Mouse (Mus musculus) hindbrain, embryonic 10.5 days (tissue): Measurements from ENCODE around the gene Ppl. TPM values are rescaled to one million over a fixed set of nuclear protein-coding genes. Genes with fewer than 3 reads are reported as not detected.

Experiments used
- DNase-seq: peaks from one replicate; pipeline ENCODE4 v3.0.0-alpha.2; 2017; ENCODE audit warnings: low spot score
- H3K27ac ChIP-seq: fragments of 300-500 bp; sonication (generic); 2 replicates; pipeline ENCODE4 v1.5.1; 2016; ENCODE audit warnings: mild to moderate bottlenecking, moderate library complexity
- H3K27me3 ChIP-seq: fragments of 300-500 bp; sonication (generic); 2 replicates; pipeline ENCODE4 v1.6.1; 2016; ENCODE audit warnings: mild to moderate bottlenecking; ENCODE audit not compliant: poor library complexity, insufficient read depth, severe bottlenecking
- H3K36me3 ChIP-seq: fragments of 300-500 bp; sonication (generic); 2 replicates; pipeline ENCODE4 v1.6.1; 2016; ENCODE audit warnings: mild to moderate bottlenecking, moderate library complexity
- H3K4me1 ChIP-seq: fragments of 300-500 bp; sonication (generic); replicated peaks from 2 replicates; pipeline ENCODE4 v1.6.1; 2016; ENCODE audit warnings: mild to moderate bottlenecking
- H3K4me3 ChIP-seq: fragments of 300-500 bp; sonication (generic); 2 replicates; pipeline ENCODE4 v1.5.1; 2016; ENCODE audit warnings: mild to moderate bottlenecking, moderate library complexity
- H3K9me3 ChIP-seq: fragments of 300-500 bp; sonication (generic); 2 replicates; pipeline ENCODE4 v1.6.1; 2016; ENCODE audit warnings: mild to moderate bottlenecking, moderate library complexity
- WGBS: fragments of 180-500 bp; shearing (Covaris S2); methylation state at CpG from one replicate; pipeline ENCODE4 v1.1.7; 2016; 5-methylcytosine and 5-hydroxymethylcytosine counted together
- polyA plus RNA-seq: library from polyadenylated mRNA; unstranded; fragments of >200 nt; fragmentation: Nextera tagmentation; extraction: Ambion mirVana; gene quantifications from 2 replicates; pipeline ENCODE4 v1.2.1, GENCODE M21; 2016

The Ppl gene
- polyA plus RNA-seq, 1 experiment from 2014 or later: 1.4 TPM

DNA sequence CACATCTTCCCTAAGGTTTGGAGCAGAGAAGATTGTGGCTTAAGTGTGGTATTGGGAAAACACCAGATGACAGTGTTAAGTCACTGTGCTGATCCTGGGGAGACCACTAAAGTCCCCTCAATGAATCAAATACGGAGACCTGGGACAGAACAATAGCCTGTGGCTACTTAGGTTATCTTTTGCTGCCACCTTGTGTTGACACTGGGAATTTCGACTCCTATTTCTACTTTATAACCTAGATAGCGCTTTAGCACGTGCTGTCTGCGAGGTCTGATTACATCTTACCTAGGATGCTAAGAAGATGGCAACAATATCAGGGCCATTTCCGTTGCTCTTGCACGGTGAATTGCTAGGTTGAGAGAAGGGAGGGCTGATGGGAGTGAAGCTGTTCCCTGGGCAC is 13.3 kb upstream of the Ppl start:
- peak overlapping the region; percentile 51; the same call in 1 of the 2 replicates for H3K4me3 ChIP-seq
- peaks cover 38% of the 10 kb centered on the region for H3K27me3 ChIP-seq
- H3K9me3 ChIP-seq: no peaks in the 10 kb centered on the region
- WGBS: 0% methylated on average over 7 of the region's 7 CpGs
- no peak overlapping the region for H3K27ac ChIP-seq
- DNase-seq: peak; percentile 75
- no peaks in the 10 kb centered on the region for H3K36me3 ChIP-seq
- H3K4me1 ChIP-seq: peaks cover 22% of the 10 kb centered on the region

DNA sequence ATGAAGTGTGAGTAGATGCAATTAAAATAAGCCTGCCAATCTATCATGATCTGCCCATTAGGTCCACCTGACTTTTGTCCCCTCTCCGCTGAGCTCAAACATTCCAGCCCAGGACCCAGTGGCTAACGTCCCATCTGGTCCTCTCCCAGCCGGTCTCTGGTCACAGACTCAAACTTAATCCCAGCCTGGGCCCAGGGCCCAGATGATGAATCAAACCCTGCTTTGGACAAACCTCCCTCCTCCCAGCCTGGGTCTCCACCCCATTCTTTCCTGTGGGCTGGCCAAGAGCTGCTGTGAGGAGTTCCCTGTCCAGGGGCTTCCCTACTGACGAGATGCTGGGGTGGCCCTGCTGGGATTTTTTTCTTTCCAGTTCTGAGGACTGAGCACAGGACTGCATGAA is 7.5 kb upstream of the Ppl start:
- peaks cover 24% of the 10 kb centered on the region for H3K4me1 ChIP-seq
- 51% methylated on average over 4 of the region's 4 CpGs for WGBS
- H3K9me3 ChIP-seq: no peaks in the 10 kb centered on the region
- no peaks in the 10 kb centered on the region for H3K36me3 ChIP-seq
- H3K27ac ChIP-seq: no peak overlapping the region
- H3K4me3 ChIP-seq: no peak overlapping the region
- no peak for DNase-seq
- H3K27me3 ChIP-seq: peaks cover 17% of the 10 kb centered on the region

DNA sequence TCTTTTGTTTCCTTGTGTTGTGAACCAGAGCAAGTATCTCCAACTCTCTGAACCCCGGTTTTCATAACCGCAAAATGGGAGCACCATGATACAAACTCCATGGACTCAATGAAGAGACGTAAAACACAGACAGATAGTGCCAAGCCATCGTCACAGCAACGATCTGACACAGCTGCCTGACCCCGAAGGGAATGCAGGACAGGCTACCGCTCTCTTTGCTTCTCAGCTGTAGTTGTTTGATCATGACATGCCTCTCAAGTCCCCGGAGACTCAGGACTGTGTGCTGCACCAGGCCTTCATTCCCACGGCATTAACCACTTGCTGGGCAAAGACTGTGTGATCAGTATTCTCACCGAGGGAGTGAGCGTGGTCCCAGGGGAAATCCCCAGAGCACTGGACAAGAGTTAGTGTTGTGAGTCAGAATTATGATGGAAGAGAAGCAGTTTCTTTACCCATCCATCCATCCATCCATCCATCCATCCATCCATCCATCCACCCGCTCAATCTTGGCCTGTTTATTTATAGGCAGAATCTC is 4.9 kb upstream of the Ppl start:
- DNase-seq: no peak

DNA sequence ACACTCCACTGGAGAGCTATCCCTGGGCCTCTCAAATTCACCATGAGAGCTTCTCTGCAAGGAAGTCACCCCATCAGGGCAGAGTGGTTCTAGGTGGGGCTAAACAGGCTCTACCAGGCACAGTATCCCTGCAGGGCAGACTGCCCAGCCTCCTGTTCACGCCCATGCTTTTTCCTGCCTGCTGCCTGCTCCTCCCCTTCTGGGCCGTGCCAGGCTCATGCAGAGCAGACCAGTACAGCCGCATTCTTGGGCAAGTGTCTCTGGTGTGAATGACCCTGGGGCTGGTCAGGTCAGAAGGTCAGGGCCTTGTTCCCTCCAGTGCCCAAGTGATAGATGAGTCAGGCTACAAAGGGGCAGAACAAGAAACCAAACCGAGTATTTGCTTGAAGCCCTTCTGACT is 4.3 kb upstream of the Ppl start:
- DNase-seq: peak; percentile 33
- Histone ChIP-seq H3K4me1 (peaks cover 38% of the 10 kb centered on the region), H3K27me3 (peaks cover 48% of the 10 kb centered on the region), H3K27ac (0 out of 2 replicates have a peak overlapping the region, but pooled peaks have one; percentile 5), H3K9me3 (no peaks in the 10 kb centered on the region), H3K36me3 (no peaks in the 10 kb centered on the region), H3K4me3 (no peak overlapping the region)
- WGBS: 9% methylated on average over 4 of the region's 4 CpGs

More for the DNA sequence above, 4.9 kb upstream of the Ppl start:
- Histone ChIP-seq H3K4me1 (peaks cover 33% of the 10 kb centered on the region), H3K27ac (no peak overlapping the region), H3K27me3 (peaks cover 43% of the 10 kb centered on the region), H3K9me3 (no peaks in the 10 kb centered on the region), H3K36me3 (no peaks in the 10 kb centered on the region), H3K4me3 (no peak overlapping the region)
- 58% methylated on average over 12 of the region's 12 CpGs for WGBS

DNA sequence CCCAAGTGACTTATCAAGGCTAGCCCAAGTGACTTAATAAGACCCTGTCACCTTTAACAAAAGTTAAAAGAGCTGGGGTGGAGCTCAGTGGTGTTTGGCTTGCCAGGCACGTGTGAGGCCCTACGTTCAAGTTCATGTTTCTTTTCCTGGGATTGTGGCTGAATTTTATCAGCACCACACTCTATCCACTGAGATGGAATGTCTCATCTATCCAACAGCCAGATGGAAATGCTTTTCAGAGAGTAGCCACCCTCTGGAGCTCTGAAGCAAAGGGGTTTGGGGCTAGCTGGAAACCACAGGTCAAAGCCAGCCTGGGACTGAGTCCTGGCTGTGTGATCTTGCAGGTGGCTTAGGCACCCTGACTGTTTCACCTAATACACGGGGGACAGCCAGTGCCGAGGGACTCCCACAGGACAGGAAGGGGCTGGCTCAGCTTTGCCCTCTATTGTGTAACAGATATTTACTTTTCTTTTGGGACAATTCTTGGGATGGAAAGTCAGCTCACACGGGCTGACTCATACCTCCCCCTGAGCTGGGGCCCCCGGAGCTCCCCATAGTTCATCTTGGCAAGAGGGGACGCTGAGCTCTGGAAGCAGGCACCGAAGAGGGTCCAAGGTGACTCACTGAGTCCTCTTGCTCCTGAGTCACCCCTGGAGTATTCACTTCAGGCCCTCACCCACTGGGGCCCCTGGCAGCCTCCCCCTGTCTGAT is 3.5 kb upstream of the Ppl start:
- WGBS: 79% methylated on average over 8 of the region's 8 CpGs
- H3K27ac ChIP-seq: no peak overlapping the region
- no peak overlapping the region for H3K4me3 ChIP-seq
- H3K9me3 ChIP-seq: no peaks in the 10 kb centered on the region
- no peaks in the 10 kb centered on the region for H3K36me3 ChIP-seq
- peaks cover 56% of the 10 kb centered on the region for H3K27me3 ChIP-seq
- DNase-seq: no peak
- peaks cover 42% of the 10 kb centered on the region for H3K4me1 ChIP-seq

DNA sequence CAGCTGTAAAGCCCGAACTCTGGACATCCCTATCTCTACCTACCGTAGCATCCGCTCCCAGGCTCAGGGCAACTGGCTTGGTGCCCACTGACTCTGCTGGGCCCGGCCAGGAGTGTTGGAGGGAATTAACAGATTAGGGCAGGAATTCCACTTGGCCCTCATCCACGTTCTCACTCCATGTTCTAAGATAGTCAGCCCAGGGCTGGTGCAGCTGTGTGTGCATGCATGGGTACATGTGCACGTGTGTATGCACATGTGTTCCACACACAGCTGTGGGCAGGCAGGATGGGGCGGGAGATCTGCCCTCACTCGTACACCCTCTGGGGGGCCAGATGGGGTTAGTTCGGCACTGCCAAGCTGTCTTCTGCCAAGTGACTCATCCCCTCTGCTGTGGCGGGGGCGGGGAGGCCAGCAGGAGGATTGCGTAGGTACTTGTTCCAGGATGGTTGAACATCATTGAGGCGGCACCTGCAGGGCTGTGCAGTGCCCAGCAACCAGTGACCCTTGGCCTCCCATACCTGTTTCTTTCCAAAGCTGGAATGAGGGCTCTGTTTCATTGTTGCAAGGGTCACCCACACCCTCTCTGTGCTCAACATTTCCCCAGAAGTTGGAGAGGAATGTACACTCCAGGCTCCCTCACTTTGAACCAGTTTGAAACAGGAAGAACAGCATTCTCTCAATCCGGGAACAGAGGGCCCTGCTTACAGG is 2.6 kb upstream of the Ppl start:
- H3K36me3 ChIP-seq: no peaks in the 10 kb centered on the region
- H3K4me1 ChIP-seq: peaks cover 41% of the 10 kb centered on the region
- H3K9me3 ChIP-seq: no peaks in the 10 kb centered on the region
- no peak for DNase-seq
- no peak overlapping the region for H3K27ac ChIP-seq
- H3K4me3 ChIP-seq: no peak overlapping the region
- WGBS: 83% methylated on average over 14 of the region's 14 CpGs
- H3K27me3 ChIP-seq: peaks cover 66% of the 10 kb centered on the region

DNA sequence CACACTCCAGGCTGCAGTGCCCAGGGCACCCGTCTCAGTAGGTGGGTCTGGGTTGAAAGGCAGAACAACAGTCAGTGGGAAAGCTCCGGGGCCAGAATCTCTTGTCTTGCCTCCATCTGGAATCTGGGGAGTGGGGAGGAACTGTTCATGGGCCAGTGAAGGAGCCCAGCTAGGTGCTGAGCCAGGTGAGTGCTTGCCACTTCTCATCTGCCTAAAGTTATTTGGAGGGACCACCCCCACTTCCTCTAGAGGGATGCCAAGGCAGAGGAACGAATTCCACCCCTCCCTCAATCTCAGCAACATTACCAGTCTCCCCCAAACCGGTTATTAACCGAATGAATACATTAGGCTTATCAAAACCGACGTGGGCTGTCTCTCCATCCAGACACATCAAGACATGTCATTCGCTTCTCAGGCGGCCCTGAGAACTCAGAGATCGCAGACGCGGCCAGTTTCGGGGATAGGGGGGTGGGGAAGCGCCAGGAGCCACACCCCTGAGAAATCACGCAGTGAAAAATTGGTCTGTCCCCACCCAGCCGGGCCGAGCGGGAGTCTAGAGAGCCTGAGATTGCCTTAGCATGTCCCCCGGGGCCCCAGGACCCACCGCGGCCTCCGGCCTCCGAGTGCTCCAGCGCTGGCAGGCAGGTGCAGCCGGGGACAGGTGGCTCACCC is 834 bp downstream of the Ppl start:
- peaks cover 29% of the 10 kb centered on the region for H3K4me1 ChIP-seq
- DNase-seq: no peak
- peaks cover 88% of the 10 kb centered on the region for H3K27me3 ChIP-seq
- 4% methylated on average over 25 of the region's 25 CpGs for WGBS
- no peaks in the 10 kb centered on the region for H3K9me3 ChIP-seq
- H3K4me3 ChIP-seq: peak overlapping the region; percentile 51
- H3K27ac ChIP-seq: no peak overlapping the region
- H3K36me3 ChIP-seq: no peaks in the 10 kb centered on the region

DNA sequence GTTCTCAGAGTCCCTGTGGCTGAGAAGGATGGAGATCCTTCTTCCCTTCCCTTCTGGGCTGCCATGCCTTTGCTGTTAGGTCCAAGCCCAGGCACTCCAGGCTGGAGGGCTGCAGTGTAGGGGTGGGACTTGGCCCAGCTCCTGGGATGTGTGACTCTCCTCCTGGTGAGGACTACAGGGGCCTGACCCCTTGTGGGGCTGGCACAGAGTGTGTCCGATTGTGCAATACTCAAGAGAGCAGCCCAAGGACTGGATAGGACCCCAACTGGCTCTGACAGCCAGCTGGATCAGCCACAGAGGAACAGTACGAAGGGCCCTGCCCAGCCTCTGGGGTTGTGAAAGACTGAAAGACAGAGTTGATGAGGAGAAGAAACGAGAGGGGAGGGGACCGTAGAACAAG is 1.5 kb downstream of the Ppl start:
- H3K4me1 ChIP-seq: peaks cover 22% of the 10 kb centered on the region; the same call in 1 of the 2 replicates
- peaks cover 82% of the 10 kb centered on the region for H3K27me3 ChIP-seq
- WGBS: 15% methylated on average over 4 of the region's 4 CpGs
- no peak overlapping the region for H3K27ac ChIP-seq
- no peak for DNase-seq
- H3K9me3 ChIP-seq: no peaks in the 10 kb centered on the region
- no peaks in the 10 kb centered on the region for H3K36me3 ChIP-seq
- H3K4me3 ChIP-seq: no peak overlapping the region

DNA sequence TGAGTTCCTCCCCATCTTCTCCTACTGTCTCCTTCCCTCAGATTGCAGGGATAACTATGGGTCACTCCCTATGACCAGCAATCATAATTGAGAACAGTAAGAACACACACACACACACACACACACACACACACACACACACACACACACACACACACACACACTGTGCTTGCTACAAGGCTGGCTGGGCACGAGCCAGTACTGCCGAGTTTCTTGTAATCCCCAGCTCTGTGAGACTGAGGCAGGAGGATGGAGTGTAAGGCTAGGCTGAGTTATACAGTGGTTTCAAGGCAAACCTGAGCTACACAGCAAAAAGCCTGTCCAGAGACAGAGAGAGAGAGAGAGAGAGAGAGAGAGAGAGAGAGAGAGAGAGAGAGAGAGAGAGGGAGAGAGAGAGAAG is 2.0 kb downstream of the Ppl start:
- Histone ChIP-seq H3K4me1 (peaks cover 21% of the 10 kb centered on the region; the same call in 1 of the 2 replicates), H3K4me3 (no peak overlapping the region), H3K27me3 (peaks cover 77% of the 10 kb centered on the region), H3K36me3 (no peaks in the 10 kb centered on the region), H3K27ac (no peak overlapping the region), H3K9me3 (no peaks in the 10 kb centered on the region)
- no peak for DNase-seq
- WGBS: 53% methylated on average over 2 of the region's 2 CpGs

DNA sequence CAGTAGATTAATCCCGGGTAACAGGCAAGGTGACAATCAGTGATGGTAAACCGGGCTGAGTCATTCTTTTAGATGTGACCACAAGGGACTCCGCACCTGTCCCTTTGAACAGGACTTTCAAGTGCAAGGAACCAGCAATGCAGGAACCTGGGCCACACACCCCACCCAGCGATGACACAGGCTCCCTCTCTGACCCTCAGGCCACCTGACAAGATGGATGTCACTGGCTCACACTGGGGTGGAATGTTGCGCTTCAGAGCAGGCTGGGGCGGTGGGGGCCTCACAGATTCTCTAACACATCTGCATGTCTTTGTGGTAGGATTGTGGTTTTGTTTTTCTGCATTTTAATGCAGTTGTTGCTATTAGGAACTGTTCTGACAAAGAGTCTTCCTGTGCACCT is 8.7 kb downstream of the Ppl start:
- H3K27me3 ChIP-seq: peaks cover 23% of the 10 kb centered on the region
- no peaks in the 10 kb centered on the region for H3K9me3 ChIP-seq
- no peaks in the 10 kb centered on the region for H3K36me3 ChIP-seq
- H3K4me1 ChIP-seq: peaks cover 12% of the 10 kb centered on the region
- H3K27ac ChIP-seq: no peak overlapping the region
- WGBS: 71% methylated on average over 6 of the region's 6 CpGs
- no peak for DNase-seq
- no peak overlapping the region for H3K4me3 ChIP-seq

DNA sequence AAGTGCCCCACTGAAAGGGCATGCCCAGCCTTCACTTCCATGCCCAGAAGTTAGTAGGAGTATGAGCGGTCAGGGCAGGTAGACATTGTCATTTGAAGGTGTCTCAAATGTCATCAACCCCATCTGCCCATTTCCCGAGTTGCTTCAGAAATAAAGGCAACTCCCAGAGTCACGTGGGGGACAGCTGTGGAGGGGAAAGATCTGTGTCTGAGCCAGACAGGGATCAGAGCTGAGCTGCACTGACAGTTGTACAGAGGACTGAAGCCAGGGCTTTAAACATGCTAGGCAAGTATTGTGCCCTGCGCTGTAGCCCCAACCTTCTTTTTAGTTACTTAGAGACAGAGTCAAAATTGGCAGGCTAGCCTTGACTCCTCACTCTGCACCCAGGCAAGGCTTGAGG is 12.4 kb downstream of the Ppl start:
- 83% methylated on average over 4 of the region's 4 CpGs for WGBS
- no peaks in the 10 kb centered on the region for H3K36me3 ChIP-seq
- H3K4me1 ChIP-seq: peaks cover 12% of the 10 kb centered on the region
- no peaks in the 10 kb centered on the region for H3K9me3 ChIP-seq
- H3K4me3 ChIP-seq: no peak overlapping the region
- no peak overlapping the region for H3K27ac ChIP-seq
- DNase-seq: no peak
- H3K27me3 ChIP-seq: peaks cover 12% of the 10 kb centered on the region

DNA sequence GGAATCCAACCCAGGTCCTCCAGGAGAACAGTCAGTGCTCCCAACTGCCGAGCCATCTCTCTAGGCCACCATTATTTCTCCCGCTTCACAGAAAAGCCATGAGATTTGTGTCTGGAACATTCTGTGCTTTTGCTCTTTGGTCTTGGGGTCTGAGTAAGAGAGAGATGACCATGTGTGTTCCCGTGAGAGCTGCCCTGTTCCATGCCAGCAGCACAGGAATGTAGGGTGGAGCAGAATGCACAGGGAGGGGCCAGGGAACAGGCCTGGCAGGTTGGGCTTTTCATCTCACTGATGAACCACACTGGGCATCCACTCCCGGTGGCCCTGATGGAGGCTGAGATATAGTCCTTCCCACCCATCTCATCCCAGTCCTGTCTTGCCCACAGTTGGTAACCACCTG is 12.8 kb downstream of the Ppl start:
- DNase-seq: no peak
- H3K27me3 ChIP-seq: peaks cover 12% of the 10 kb centered on the region
- no peaks in the 10 kb centered on the region for H3K9me3 ChIP-seq
- H3K4me3 ChIP-seq: no peak overlapping the region
- WGBS: 75% methylated on average over 4 of the region's 4 CpGs
- no peak overlapping the region for H3K27ac ChIP-seq
- H3K36me3 ChIP-seq: no peaks in the 10 kb centered on the region
- peaks cover 12% of the 10 kb centered on the region for H3K4me1 ChIP-seq

DNA sequence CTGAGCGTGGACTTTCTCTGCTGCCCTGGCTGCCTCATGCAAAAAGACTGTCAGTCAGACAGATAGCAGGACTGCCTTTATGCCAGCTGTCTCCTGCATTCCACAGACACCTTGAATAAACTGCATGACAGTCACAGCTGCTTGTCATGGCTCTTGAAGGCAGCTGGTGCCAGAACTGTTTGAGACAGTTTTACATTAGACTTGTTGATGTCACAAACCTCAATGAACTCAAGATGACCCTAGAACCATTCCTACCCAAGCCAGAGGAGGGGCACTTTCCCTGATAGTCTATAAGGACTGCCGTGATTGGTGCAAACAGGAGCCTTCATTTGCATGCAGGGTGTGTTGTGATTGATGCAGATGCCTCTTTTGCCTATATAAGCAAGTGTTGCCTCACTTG is 18.6 kb downstream of the Ppl start:
- no peak overlapping the region for H3K4me3 ChIP-seq
- H3K9me3 ChIP-seq: no peaks in the 10 kb centered on the region
- no peaks in the 10 kb centered on the region for H3K4me1 ChIP-seq
- no peak overlapping the region for H3K27ac ChIP-seq
- DNase-seq: no peak
- H3K36me3 ChIP-seq: no peaks in the 10 kb centered on the region
- no peaks in the 10 kb centered on the region for H3K27me3 ChIP-seq
- 84% methylated on average over 2 of the region's 2 CpGs for WGBS
